Mouse (Mus musculus) liver, embryonic 15.5 days (tissue): ENCODE results near the gene Unc5c. TPM values are rescaled to one million over a fixed set of nuclear protein-coding genes. Genes with fewer than 3 reads are reported as not detected.

ENCODE experiments used
- ATAC-seq: fragments of 200-750 bp; cut with Nextera tagmentation; 2 replicates; pipeline ENCODE4 v1.8.0; 2017; ENCODE audit warnings: moderate number of reproducible peaks, mild to moderate bottlenecking, moderate library complexity; ENCODE audit not compliant: insufficient read depth
- H3K27ac ChIP-seq: fragments of 300-500 bp; sonication (generic); replicated peaks from 2 replicates; pipeline ENCODE4 v1.5.1; 2015; ENCODE audit warnings: mild to moderate bottlenecking, inconsistent platforms
- H3K27me3 ChIP-seq: fragments of 300-500 bp; sonication (generic); 2 replicates; pipeline ENCODE4 v1.6.1; 2015; ENCODE audit warnings: mild to moderate bottlenecking, inconsistent platforms
- H3K36me3 ChIP-seq: fragments of 300-500 bp; sonication (generic); replicated peaks from 2 replicates; pipeline ENCODE4 v1.6.1; 2015; ENCODE audit warnings: moderate library complexity, mild to moderate bottlenecking, inconsistent platforms
- H3K4me1 ChIP-seq: fragments of 300-500 bp; sonication (generic); replicated peaks from 2 replicates; pipeline ENCODE4 v1.6.1; 2015; ENCODE audit warnings: inconsistent platforms
- H3K4me2 ChIP-seq: fragments of 300-500 bp; sonication (generic); 2 replicates; pipeline ENCODE4 v1.6.1; 2015; ENCODE audit warnings: moderate library complexity, mild to moderate bottlenecking, inconsistent platforms
- H3K4me3 ChIP-seq: fragments of 300-500 bp; sonication (generic); replicated peaks from 2 replicates; pipeline ENCODE4 v1.5.1; 2015; ENCODE audit warnings: mild to moderate bottlenecking, inconsistent platforms
- H3K9ac ChIP-seq: fragments of 300-500 bp; sonication (generic); 2 replicates; pipeline ENCODE4 v1.6.1; 2015; ENCODE audit warnings: moderate library complexity, mild to moderate bottlenecking, inconsistent platforms
- H3K9me3 ChIP-seq: fragments of 300-500 bp; sonication (generic); replicated peaks from 2 replicates; pipeline ENCODE4 v1.6.1; 2016; ENCODE audit warnings: inconsistent platforms
- WGBS: fragments of 180-500 bp; shearing (Covaris S2); methylation state at CpG from one replicate; pipeline ENCODE4 v1.1.7; 2015; ENCODE audit warnings: mixed read lengths; ENCODE audit not compliant: insufficient replicate concordance; 5-methylcytosine and 5-hydroxymethylcytosine counted together
- polyA plus RNA-seq: library from polyadenylated mRNA; unstranded; fragments of >200 nt; fragmentation: Nextera tagmentation; extraction: Ambion mirVana; gene quantifications from 2 replicates; pipeline ENCODE4 v1.2.1, GENCODE M21; 2015

The Unc5c gene
- polyA plus RNA-seq: 0.21 and 0.23 TPM in 2 replicates

DNA sequence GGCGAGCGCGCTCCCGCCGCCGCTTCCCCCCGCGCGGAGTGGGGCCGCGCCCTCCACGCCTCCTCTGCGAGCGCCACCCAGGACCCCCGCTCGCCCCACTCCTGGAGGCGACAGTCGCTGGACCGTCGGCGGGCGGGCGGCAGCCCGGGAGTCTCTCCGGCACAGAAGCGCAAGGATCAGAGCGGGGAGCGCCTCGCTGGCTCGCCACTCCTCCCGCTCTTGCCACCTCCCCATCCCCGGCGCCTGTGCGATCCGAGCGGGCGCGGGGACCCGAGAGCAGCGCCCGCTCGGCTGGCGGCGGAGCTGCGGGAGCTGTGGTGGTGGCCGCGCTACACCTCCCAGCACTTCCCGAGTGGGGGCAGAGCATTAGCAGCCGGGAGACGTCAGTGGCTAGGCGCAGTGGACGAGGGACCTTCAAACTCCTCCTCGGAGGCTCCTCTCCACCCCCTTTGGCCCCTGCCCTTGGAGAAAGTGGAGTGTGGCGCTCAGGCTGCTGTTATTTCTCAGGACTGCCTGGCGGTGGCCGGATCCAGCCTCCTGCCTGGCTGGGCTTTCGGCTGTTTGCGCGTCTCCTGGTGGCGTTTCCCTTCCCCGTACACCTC lies at the start of gene Unc5c:
Gene Unc5c, plus strand, starts transcription at position 113 of the 602 bp plus-strand sequence.
- Histone ChIP-seq H3K27me3 (peaks cover 48% of the 10 kb centered on the region), H3K4me3 (peak within 1 kb of the TSS; percentile 45), H3K27ac (no peak within 1 kb of the TSS), H3K4me1 (no peaks in the 10 kb centered on the region), H3K9me3 (no peaks in the 10 kb centered on the region), H3K36me3 (no peaks in the 10 kb centered on the region), H3K9ac (no peak within 1 kb of the TSS), H3K4me2 (peak within 1 kb of the TSS; percentile 62)
- WGBS: under 1% methylated on average over 59 of the region's 61 CpGs
- ATAC-seq: 0 out of 2 replicates have a peak, but pooled peaks have one; percentile 25

DNA sequence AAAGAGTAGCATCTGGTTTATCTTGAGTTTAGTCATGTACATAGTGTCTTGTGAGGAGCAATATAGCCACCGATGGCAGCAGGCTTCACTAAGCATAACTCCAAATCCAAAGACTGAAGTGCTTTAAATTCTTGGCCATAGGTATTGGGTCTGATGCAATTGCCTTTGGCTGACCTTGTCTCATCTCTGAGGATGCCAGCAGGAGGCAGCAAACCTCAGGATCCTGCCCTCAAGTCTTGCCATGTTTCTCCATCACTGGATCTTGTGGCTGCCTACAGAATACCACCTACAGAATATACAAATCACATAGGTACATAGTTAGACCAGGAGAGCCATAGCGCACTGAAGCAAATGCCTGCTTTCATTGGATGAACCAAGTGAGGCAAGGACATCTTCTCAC lies 7.5 kb upstream of the Unc5c start:
- H3K36me3 ChIP-seq: no peaks in the 10 kb centered on the region
- H3K4me1 ChIP-seq: no peaks in the 10 kb centered on the region
- no peak for ATAC-seq
- no peak overlapping the region for H3K4me2 ChIP-seq
- WGBS: 57% methylated on average over 2 of the region's 2 CpGs
- H3K27ac ChIP-seq: no peak overlapping the region
- H3K4me3 ChIP-seq: no peak overlapping the region
- 0 out of 2 replicates have a peak, but pooled peaks cover 3% of the 10 kb centered on the region for H3K27me3 ChIP-seq
- no peaks in the 10 kb centered on the region for H3K9me3 ChIP-seq
- H3K9ac ChIP-seq: no peak overlapping the region

DNA sequence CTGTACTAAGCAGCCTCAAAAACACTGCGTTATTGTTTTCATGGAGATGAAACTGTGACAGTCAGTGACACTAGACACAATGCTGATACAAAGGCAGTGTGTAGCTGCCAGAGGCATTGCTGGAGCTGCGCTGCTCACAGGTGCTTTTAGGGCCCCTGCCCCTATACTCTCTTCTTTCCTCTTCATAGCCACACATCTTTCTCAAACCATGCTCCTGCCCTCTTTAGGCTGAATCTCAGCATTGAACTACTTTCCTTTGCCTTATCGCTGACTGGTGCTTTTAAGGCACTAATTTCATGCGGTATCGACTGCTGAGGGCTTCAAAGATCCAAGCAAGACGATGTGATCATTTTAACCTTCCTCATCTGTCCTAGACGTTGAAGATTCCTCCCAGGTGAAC lies 2.5 kb upstream of the Unc5c start:
- ATAC-seq: no peak
- Histone ChIP-seq H3K27me3 (peaks cover 48% of the 10 kb centered on the region), H3K4me3 (no peak overlapping the region), H3K4me2 (no peak overlapping the region), H3K9ac (no peak overlapping the region), H3K9me3 (no peaks in the 10 kb centered on the region), H3K27ac (no peak overlapping the region), H3K4me1 (no peaks in the 10 kb centered on the region), H3K36me3 (no peaks in the 10 kb centered on the region)
- 62% methylated on average over 7 of the region's 7 CpGs for WGBS

DNA sequence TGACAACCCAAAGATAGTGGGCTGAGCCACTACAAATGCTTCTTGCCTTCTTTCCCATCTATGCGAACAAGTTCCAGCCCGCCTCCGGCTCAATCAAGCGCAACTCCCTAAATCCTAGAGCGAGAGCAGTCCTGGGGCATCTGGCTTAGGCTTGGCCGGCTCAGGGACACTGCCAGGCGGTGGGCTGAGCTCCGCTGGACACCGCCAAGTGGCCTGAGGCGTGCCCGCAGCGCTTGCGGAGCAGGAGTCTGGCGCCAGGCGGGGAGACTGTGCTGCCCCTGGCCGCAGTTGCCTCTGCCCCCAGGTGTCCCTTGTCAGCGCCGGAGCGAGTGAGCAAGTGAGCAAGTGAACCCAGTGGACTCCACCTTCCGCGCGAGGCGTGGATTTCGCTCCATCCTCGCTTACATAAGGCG lies 319 bp upstream of the Unc5c start:
- H3K27ac ChIP-seq: no peak overlapping the region
- H3K4me1 ChIP-seq: no peaks in the 10 kb centered on the region
- under 1% methylated on average over 26 of the region's 26 CpGs for WGBS
- peaks cover 48% of the 10 kb centered on the region for H3K27me3 ChIP-seq
- H3K9ac ChIP-seq: no peak overlapping the region
- H3K4me2 ChIP-seq: peak overlapping the region; percentile 62
- ATAC-seq: no peak
- H3K36me3 ChIP-seq: no peaks in the 10 kb centered on the region
- H3K4me3 ChIP-seq: peak overlapping the region; percentile 45
- H3K9me3 ChIP-seq: no peaks in the 10 kb centered on the region

DNA sequence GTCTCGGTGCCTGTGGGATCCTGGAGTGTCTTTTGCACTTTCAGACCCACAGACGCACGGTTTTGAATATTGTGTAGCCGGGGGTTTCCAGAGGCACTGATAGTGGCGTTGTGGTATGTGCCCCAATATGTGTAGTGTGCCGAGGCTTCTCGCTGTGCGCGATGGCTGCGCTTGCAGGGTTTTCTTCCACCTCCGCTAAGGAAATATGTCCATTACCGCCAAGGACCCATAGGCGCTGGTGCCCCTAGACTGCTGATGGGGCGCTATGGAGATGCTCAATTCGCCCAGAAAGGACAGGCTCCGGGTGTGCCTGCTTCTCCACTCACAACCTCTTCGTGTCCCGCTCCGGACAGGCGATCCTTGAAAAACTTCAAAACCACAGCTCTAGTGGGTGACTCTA lies 1.0 kb downstream of the Unc5c start:
- no peak for ATAC-seq
- Histone ChIP-seq H3K4me3 (no peak overlapping the region), H3K27ac (no peak overlapping the region), H3K9me3 (no peaks in the 10 kb centered on the region), H3K36me3 (no peaks in the 10 kb centered on the region), H3K9ac (no peak overlapping the region), H3K4me2 (peak overlapping the region; percentile 62), H3K4me1 (no peaks in the 10 kb centered on the region), H3K27me3 (peaks cover 48% of the 10 kb centered on the region)
- 3% methylated on average over 20 of the region's 20 CpGs for WGBS

DNA sequence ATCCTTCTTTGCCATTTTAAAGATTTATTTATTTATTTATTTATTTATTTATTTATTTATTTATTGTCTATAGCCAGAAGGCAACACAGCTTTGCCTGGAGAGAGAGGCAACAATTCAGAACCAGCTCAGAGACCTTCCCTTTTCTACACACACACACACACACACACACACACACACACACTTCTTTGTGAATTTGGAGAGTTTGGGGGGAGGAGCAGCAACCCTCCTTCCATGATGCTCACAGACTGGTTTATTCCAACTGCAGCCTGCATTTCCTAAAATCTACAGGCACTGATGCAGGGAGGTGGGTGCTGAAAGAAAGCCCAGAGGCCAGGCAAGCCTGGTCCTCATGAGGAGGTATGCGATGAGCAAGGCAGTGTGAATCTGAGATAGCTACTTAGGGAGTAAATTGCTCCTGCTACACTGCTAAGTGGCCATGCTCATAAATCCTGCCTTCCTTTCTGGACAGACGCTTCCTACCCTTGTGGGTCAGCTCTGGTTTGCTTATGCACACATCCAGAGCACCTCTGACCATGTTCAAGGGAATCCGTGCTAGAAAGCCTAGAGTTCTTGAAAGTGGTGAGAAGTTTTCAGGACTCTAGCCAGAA lies 1.8 kb downstream of the Unc5c start:
- WGBS: 8% methylated on average over 3 of the region's 3 CpGs
- Histone ChIP-seq H3K9ac (no peak overlapping the region), H3K4me1 (no peaks in the 10 kb centered on the region), H3K4me2 (no peak overlapping the region), H3K27ac (no peak overlapping the region), H3K36me3 (no peaks in the 10 kb centered on the region), H3K27me3 (peaks cover 48% of the 10 kb centered on the region), H3K4me3 (no peak overlapping the region), H3K9me3 (no peaks in the 10 kb centered on the region)
- ATAC-seq: no peak

DNA sequence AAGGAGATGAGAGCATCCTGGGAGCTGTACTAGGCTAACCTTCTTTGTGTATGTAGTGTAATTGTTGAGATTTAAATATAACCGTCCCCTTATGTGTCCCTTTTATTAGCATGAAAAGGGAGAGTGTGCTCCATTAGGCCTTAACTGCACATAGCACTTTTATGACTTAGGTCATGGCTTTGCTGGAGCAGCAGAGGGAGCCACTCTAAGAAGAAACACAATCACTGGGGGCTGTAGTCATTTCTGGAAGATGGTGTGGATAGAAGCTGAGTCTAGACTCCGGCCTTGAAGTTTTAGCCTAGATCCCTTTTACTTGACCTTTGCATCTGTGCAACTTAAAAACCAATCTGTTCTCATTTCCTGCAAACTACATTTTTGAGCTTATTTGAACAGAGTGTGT lies 4.3 kb downstream of the Unc5c start:
- Histone ChIP-seq H3K9ac (no peak overlapping the region), H3K36me3 (no peaks in the 10 kb centered on the region), H3K27ac (no peak overlapping the region), H3K4me2 (no peak overlapping the region), H3K4me1 (no peaks in the 10 kb centered on the region), H3K4me3 (no peak overlapping the region), H3K27me3 (peaks cover 31% of the 10 kb centered on the region), H3K9me3 (no peaks in the 10 kb centered on the region)
- ATAC-seq: no peak
- 63% methylated on average over 2 of the region's 2 CpGs for WGBS

DNA sequence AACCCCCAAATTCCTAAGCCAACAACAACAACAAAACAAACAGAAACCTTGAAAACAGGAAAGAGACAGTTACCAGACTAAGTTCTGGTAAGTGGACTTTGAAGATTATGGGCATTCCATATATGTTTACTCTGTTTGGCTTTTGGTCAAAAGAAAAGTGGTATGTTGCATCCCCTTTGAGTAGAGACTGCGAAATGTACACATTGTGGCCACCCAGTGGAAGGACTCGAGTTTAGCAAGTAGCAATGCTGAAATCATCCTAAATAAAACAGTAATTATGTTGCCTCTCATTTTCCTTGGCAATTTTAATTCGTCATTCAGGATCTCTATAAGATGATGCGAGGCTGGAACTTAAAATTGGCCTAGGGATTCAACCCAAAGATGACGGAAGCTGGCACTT lies 8.2 kb downstream of the Unc5c start:
- Histone ChIP-seq H3K4me1 (no peaks in the 10 kb centered on the region), H3K36me3 (no peaks in the 10 kb centered on the region), H3K27me3 (no peaks in the 10 kb centered on the region), H3K4me2 (no peak overlapping the region), H3K9me3 (no peaks in the 10 kb centered on the region), H3K9ac (no peak overlapping the region), H3K4me3 (no peak overlapping the region), H3K27ac (no peak overlapping the region)
- ATAC-seq: no peak
- WGBS: 43% methylated on average over 5 of the region's 5 CpGs

DNA sequence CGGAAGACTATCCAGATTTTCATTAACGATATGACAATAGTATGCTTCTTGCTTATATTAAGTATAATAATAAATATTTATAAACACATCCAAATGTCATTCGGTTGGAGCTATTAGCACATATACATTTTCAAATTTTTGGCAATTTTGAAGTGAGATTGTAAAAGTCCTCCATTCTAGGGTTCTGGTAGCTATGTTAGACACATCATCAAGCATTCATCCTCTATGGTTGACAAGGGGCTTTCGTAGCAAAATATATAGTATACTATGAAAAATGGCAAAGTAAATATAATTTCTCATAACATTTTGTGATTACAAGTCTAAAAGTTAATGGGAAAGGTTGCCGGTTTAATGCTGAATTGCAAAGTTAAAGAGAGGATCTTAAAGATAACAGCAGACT lies 10.4 kb downstream of the Unc5c start:
- WGBS: 66% methylated on average over 5 of the region's 5 CpGs
- H3K27ac ChIP-seq: no peak overlapping the region
- H3K9ac ChIP-seq: no peak overlapping the region
- H3K4me3 ChIP-seq: no peak overlapping the region
- no peaks in the 10 kb centered on the region for H3K9me3 ChIP-seq
- ATAC-seq: no peak
- no peaks in the 10 kb centered on the region for H3K36me3 ChIP-seq
- H3K4me1 ChIP-seq: no peaks in the 10 kb centered on the region
- H3K27me3 ChIP-seq: no peaks in the 10 kb centered on the region
- no peak overlapping the region for H3K4me2 ChIP-seq

DNA sequence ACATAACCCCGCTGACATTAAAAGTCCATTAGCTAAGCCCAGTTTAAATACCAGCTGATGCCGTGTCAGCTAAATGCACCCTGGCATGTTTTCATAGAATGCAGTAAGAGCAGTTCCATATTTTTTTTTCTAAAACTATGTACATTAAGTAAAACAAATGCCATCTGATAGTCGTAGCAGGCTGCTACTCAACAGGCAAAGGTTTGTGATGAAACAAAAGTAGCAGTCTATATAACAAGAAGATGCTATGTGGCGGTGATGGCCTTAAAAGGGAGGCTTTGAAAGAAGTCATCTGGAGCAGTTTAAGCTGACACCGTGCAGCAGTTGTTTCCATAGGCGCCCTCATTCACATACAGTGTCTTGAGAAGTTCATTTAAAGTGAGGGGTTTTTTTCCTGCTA lies 10.9 kb downstream of the Unc5c start:
- Histone ChIP-seq H3K9me3 (no peaks in the 10 kb centered on the region), H3K4me1 (no peaks in the 10 kb centered on the region), H3K27ac (no peak overlapping the region), H3K27me3 (no peaks in the 10 kb centered on the region), H3K4me3 (no peak overlapping the region), H3K9ac (no peak overlapping the region), H3K4me2 (no peak overlapping the region), H3K36me3 (no peaks in the 10 kb centered on the region)
- 53% methylated on average over 6 of the region's 6 CpGs for WGBS
- ATAC-seq: no peak

DNA sequence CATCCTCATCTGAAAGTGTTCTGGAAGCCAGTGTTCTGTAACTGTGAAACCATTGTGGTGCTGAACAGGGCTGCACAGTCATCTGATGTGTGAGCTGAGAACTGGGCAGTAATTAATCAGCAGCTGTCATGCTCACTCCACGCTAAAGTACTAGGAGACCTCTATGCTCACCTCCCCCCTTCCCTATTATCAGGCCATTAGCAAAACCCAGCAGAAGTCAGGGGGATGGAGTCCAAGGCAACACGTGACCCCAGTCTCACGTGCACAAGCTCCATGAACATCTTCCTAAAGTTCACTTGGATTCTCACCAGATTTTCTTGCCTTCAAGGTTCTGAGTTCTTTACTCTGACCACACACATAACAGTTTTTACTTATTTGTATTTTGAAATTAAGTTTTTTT lies 11.7 kb downstream of the Unc5c start:
- H3K4me1 ChIP-seq: no peaks in the 10 kb centered on the region
- WGBS: 27% methylated on average over 3 of the region's 3 CpGs
- H3K4me3 ChIP-seq: no peak overlapping the region
- H3K4me2 ChIP-seq: no peak overlapping the region
- no peaks in the 10 kb centered on the region for H3K9me3 ChIP-seq
- H3K27me3 ChIP-seq: no peaks in the 10 kb centered on the region
- H3K9ac ChIP-seq: no peak overlapping the region
- ATAC-seq: no peak
- H3K27ac ChIP-seq: no peak overlapping the region
- H3K36me3 ChIP-seq: no peaks in the 10 kb centered on the region

DNA sequence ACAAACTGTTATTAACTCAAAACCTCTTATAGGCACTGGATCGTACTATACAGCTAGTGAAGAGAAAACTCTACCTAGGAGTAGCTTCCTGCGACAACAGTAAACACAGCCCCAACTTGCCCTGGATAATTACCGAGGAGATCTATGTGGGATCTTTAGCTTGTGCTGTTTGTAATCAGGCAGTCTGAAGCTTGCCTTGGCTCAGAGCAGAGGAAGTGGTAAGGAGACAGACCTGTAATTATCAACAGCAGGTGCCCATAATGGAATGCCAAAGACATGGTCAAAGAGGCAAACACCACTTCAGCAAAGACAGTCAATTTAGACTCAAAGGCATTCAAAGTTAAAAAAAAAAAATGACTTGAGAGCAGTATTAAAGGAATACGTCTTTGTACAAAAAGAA lies 17.4 kb downstream of the Unc5c start:
- H3K27me3 ChIP-seq: no peaks in the 10 kb centered on the region
- no peak overlapping the region for H3K9ac ChIP-seq
- no peaks in the 10 kb centered on the region for H3K9me3 ChIP-seq
- H3K4me2 ChIP-seq: no peak overlapping the region
- ATAC-seq: no peak
- no peaks in the 10 kb centered on the region for H3K4me1 ChIP-seq
- no peaks in the 10 kb centered on the region for H3K36me3 ChIP-seq
- no peak overlapping the region for H3K27ac ChIP-seq
- WGBS: 58% methylated on average over 4 of the region's 4 CpGs
- no peak overlapping the region for H3K4me3 ChIP-seq
